Mouse (Mus musculus) gastrocnemius, postnatal 25 days (tissue): ENCODE measurements around the gene Dnajb11. TPM values are rescaled to one million over a fixed set of nuclear protein-coding genes. Genes with fewer than 3 reads are reported as not detected.
A peak's percentile ranks its signal among the peaks of the same experiment; 100 is the strongest.

ENCODE experiments used
- DNase-seq: peaks from one replicate; pipeline ENCODE4 v3.0.0; 2022
- long read RNA-seq, 2 experiments: library from polyadenylated mRNA; stranded (forward); transcript quantifications; one replicate each; pipeline ENCODE4 v2.0.0; 2021
- total RNA-seq, 2 experiments: library from RNA; stranded (reverse); gene quantifications; 1 replicate in 1 of 2; 2 replicates in 1 of 2; pipeline ENCODE4 v1.2.3; 2021

The Dnajb11 gene
- 10 to 100 TPM; 38.8 to 44.2 TPM for total RNA-seq
- long read RNA-seq, experiment 1, transcript Dnajb11-201 (10 exons, 1,927 nt) = major isoform, 92 of 101 reads
- long read RNA-seq, experiment 1, partial matches to known transcripts = 0 of 101 reads
- long read RNA-seq, experiment 1, other reads (novel, unspliced or antisense) = 6 of 101 reads
- long read RNA-seq, experiment 2, transcript Dnajb11-201 (10 exons, 1,927 nt) = major isoform, 103 of 112 reads
- long read RNA-seq, experiment 2, partial matches to known transcripts = 3 of 112 reads
- long read RNA-seq, experiment 2, other reads (novel, unspliced or antisense) = 6 of 112 reads

DNA sequence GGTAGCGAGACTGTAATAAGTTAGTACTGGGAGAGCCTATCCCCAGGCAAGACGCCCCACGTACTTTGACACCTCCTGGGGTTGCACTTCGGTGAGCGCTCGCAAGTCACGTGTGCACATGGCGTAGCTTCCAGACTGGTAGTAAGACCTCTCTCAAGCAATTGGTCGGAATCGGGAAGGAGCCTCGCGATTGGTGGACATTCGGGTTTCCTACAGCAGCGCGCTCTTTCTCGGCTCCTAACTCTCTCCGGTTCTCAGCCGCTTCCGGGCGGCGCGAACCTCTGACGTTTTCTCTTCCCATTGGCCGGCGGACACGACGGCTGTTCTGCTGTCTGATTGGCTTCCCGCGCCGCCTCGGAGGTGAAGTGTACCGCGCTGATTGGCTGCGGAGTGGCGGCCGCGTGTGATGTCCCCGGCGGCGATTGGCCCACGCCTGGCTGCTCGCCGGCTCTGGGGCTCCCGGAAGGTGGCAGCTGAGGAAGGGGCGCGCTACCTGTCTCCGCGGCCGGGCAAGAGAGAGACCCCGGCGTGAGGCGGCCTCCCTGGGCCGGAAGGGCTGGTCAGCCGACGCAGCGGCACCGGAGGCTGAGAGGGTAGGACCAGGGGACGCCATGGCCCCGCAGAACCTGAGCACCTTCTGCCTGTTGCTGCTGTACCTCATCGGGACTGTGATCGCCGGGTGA, at the start of gene Dnajb11, which contains the start of gene Tbccd1:
Dnajb11 (plus strand) TSS at position 415 of the 683 bp plus-strand sequence.
Tbccd1 (minus strand) TSS at position 239 of the 683 bp plus-strand sequence.
- peak; percentile 99 for DNase-seq

GRCm38 (mm10) chr16:22811477-22811876, 46.2 kb upstream of the Dnajb11 start, which contains the start of gene Crygs:
Gene Crygs, minus strand, starts transcription at chr16:22811577.
- DNase-seq = no peak

GRCm38 (mm10) chr16:22820731-22821130, 36.9 kb upstream of the Dnajb11 start:
- no peak for DNase-seq

GRCm38 (mm10) chr16:22832932-22833525, 24.6 kb upstream of the Dnajb11 start:
- no peak for DNase-seq

DNA sequence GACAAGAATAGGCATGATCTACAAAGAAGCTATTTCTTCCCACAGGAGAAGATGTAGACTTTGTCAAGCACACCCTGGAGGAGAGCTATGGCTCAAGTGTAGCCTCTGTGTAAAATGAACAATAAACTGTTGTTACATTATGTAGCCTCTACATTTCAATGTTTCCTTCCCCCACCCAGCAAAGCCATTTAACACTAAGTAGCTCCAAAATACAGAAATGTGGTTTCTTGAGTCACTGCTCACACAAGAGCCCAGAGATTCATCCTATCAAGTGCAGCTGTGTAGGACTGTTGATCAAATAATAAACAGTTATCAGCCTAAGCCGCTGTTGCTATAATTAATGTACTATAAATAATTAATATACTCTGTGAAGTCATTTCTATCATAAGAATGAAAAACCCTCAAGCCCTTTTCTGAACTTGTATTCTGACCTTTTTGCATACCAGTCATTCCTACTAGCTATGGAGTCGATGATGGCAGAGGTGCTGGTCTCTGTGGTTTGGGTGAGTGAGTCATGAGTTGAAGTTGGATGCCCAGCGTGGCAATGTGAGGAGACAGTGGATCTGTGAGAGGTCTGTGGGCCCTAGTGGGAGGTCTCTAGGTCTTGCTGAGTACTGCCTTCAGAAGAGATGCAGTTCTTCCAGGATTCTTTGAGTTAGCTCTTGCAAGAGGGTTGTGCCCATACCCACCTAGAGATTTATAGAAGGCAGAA, 18.3 kb upstream of the Dnajb11 start:
- no peak for DNase-seq

- no peak for DNase-seq
These were observed 14.8 kb upstream of the Dnajb11 start for GRCm38 (mm10) chr16:22842871-22843270.

DNA sequence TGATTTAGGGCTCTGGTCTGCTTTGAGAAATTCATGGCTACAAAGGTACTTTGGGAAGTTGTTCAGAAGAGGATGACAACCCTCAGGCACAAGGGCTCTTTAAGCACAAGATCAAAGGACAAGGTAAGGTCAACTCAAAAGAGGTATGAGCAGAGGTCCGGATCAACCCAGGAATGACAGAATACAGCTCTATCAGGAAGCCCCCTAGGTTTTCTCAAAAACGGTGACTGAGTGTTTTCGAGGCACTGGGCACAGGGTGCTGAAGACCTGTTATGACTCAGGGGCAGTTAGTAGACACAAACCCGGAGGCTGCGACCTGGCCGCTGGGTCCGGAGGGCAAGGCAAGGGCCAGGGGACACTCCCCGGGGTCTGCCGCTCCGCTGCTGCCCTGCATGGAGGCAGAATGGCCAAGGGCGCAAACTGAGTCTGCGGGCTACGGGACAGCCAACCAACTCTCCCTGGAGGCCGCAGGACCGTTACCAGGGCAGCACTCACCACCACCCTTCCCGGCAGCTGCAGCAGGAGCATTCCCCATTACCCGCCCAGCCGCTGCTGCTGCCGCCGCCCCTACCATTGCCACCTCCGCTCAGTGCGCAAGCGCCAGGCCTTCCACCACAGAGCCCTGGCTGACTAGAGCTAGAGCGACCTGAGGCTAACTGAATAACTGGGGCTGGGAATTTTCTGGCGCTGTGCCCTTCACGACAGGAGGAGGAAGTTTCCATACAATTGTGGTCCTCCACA, 13.4 kb upstream of the Dnajb11 start:
- DNase-seq = peak; percentile 58

DNA sequence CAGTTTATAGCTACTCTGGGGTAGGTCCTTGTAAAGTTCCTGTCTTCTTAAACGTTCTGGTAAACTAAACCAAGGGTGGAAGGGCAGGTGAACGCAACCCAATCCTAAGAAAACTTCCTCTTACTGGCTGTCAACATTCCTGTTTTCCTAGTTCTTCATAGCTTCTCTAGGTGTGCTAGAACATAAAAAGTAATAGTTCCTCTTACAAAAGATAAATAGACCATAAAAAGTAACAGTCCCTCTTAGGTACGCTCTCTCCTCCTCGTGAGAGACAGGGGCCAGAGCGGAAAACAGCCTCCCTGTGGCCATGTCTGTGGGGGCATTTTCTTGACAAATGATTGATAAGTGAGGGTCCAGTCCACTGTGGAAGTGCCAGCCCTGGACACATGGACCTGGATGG, 12.8 kb upstream of the Dnajb11 start:
- no peak for DNase-seq

DNA sequence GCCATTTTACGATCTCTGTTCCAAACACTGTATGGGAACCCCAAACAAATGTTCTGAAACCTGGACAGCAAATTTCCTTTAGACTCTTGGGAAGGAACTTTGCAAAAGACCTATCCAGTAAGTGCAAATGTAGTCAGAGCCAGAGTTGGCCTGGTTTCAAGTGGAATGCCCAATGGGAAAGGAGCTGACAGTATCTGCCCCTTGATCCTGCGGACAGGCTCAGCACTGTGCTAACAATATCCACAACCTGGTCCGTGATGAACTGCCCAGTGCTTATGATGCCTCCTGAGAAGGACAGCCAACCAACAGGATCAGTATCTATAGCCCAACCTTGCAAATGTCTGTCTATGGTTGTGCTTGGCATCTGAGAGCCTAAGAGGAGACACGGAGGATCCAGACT, 12.2 kb upstream of the Dnajb11 start:
- DNase-seq = no peak

DNA sequence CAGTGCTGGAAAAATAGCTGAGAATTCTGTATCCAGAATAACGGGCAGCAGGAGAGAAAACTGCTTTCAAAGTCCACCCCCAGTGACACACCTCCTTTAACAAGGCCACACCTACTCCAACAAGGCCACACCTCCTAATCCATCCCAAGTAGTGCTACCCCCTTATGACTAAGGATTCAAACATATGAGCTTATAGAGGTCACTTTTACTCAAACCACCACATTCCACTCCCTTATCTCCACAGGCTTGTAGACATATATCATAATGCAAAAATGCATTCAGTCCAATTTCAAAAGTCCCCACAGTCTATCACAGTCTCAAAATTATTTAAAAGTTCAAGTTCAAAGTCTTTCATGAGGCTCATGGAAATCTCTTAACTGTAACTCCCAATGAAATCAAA, 10.0 kb upstream of the Dnajb11 start:
- DNase-seq = no peak

- DNase-seq = no peak
These were observed 9.3 kb upstream of the Dnajb11 start for GRCm38 (mm10) chr16:22848331-22848730.

GRCm38 (mm10) chr16:22852709-22853108, 4.9 kb upstream of the Dnajb11 start:
- DNase-seq = no peak

GRCm38 (mm10) chr16:22856773-22857172, 872 bp upstream of the Dnajb11 start:
- DNase-seq = no peak

DNA sequence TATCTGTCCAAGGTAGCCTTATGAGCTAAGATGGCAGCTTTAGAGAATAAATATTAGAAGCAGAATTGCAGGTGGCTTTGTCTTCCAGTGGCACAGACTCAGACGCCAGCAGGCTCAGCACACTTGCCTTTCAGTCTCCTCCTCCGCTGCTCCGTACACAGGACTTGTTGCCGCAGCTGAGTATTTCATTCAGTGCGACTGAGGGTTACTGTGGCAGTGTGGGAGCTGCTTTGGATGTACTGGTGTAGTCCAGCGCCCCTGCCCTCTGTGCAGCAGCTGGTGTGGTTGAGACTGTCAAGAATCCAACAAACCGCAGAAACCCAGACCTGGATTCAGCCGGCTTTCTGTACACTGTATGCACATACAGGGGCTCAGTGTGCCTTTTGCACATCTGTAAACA, 14.8 kb downstream of the Dnajb11 start:
- no peak for DNase-seq

- DNase-seq = no peak
These were observed 15.7 kb downstream of the Dnajb11 start for GRCm38 (mm10) chr16:22873369-22873768.

- DNase-seq = no peak
These were observed 18.8 kb downstream of the Dnajb11 start for GRCm38 (mm10) chr16:22876218-22877043.

- no peak for DNase-seq
These were observed 20.2 kb downstream of the Dnajb11 start for GRCm38 (mm10) chr16:22877660-22878390.

DNA sequence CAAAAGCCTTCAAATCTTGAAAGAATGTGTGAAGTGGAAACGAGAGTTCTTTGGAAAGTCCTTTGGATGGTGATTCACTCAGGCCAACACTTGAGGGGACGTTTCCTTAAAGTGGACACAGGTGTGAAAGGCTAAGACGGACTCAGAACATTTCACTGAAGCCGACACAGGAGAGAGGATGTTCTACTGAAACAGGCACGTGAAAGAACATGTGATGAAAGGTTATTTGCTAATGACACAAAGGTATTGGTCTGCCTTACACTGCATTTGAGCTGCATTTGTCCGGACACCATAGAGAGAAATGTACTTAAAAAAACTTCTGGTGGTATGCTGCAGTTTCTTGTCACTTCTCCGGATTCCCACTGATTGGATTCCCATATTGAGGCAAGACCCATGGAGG, 21.1 kb downstream of the Dnajb11 start:
- no peak for DNase-seq

DNA sequence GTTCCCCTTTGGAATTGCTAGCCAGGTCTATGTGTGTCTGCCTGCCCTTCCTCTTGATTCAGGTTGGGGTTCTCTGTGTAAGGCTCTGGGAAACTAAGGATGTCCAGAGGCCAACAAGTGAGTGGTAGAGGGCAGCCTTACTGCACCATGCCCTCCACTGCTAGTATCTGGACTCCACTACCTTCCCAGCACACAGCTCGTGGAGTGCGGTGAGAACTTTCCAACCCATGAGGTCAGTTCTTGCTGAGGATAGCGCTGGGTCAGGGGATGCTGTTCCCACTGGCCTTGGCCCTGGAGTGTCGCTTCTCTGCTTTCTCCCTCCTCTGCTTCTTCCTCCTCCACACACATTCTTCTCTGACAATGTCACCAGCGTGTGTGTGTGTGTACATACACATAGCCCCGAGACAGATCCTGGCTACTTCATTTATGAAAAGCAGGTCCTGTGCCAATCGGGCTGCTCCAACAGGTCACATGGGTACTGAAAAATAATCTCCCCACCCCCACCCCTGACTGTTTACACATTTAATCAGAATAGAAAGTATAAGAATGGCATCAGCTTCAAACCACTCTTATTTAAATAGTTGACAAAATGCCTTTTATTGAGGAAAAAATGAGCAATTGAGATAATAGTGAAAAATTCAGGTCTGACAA, 22.4 kb downstream of the Dnajb11 start:
- DNase-seq = no peak

- no peak for DNase-seq
These were observed 23.3 kb downstream of the Dnajb11 start for GRCm38 (mm10) chr16:22880900-22881299.
